Mouse (Mus musculus) urinary bladder, postnatal 14 days (tissue): ENCODE measurements around the gene Gk5.

Source experiments
- DNase-seq: peaks from one replicate; pipeline ENCODE4 v3.0.0; 2021; ENCODE audit warnings: low spot score

Gene Gk5

GRCm38 (mm10) chr9:96223302-96223701, 104.1 kb downstream of the Gk5 start:
- no peak for DNase-seq

- no peak for DNase-seq
Observed at GRCm38 (mm10) chr9:96228285-96228684, 109.1 kb downstream of the Gk5 start.

GRCm38 (mm10) chr9:96230271-96230670, 111.1 kb downstream of the Gk5 start:
- no peak for DNase-seq
